Mouse (Mus musculus) myocyte (in vitro differentiated cells): ENCODE data around the gene Lrrc34. TPM values are rescaled to one million over a fixed set of nuclear protein-coding genes. Genes with fewer than 3 reads are reported as not detected.

Experiments
- H3K27me3 ChIP-seq: one replicate; pipeline ENCODE4 v1.6.1; 2011; ENCODE audit not compliant: control insufficient read depth, insufficient read depth, insufficient read length
- H3K36me3 ChIP-seq: one replicate; pipeline ENCODE4 v1.6.1; 2011; ENCODE audit not compliant: control insufficient read depth, insufficient read depth
- H3K4me2 ChIP-seq: one replicate; pipeline ENCODE4 v1.6.1; 2011; ENCODE audit warnings: low read depth, control low read depth
- H3K4me3 ChIP-seq: one replicate; pipeline ENCODE4 v1.5.1; 2011; ENCODE audit warnings: mild to moderate bottlenecking, control low read depth, moderate library complexity
- H3K79me2 ChIP-seq: one replicate; pipeline ENCODE4 v1.6.1; 2011; ENCODE audit not compliant: control insufficient read depth, insufficient read depth
- H3ac ChIP-seq: one replicate; pipeline ENCODE4 v1.6.1; 2011; ENCODE audit not compliant: control insufficient read depth, insufficient read length
- CEBPB ChIP-seq: IDR thresholded peaks from 2 replicates; pipeline ENCODE4 v1.6.1; 2011; ENCODE audit warnings: mild to moderate bottlenecking, moderate library complexity; ENCODE audit not compliant: poor library complexity, insufficient read depth, severe bottlenecking
- E2F4 ChIP-seq: IDR thresholded peaks from one replicate; pipeline ENCODE4 v1.6.1; 2011; ENCODE audit warnings: mild to moderate bottlenecking, control low read depth, moderate library complexity; ENCODE audit not compliant: insufficient read depth
- MAX ChIP-seq: IDR thresholded peaks from one replicate; pipeline ENCODE4 v1.6.1; 2011; ENCODE audit warnings: low read depth, mild to moderate bottlenecking, control low read depth
- MYOD1 ChIP-seq, 3 experiments: IDR thresholded peaks; one replicate each; pipeline ENCODE4 v1.6.1; 2011; ENCODE audit warnings: control low read depth in 2 of 3, low read depth in 2 of 3, mild to moderate bottlenecking in 2 of 3, moderate library complexity in 1 of 3; ENCODE audit not compliant: insufficient read length in 2 of 3, control insufficient read depth in 1 of 3
- MYOG ChIP-seq, 3 experiments: IDR thresholded peaks; one replicate each; pipeline ENCODE4 v1.6.1; 2011; ENCODE audit warnings: control low read depth in 2 of 3, low read depth in 2 of 3, mild to moderate bottlenecking in 2 of 3; ENCODE audit not compliant: insufficient read length in 2 of 3, control insufficient read depth in 1 of 3, insufficient read depth in 1 of 3
- POLR2A ChIP-seq: IDR thresholded peaks from one replicate; pipeline ENCODE4 v1.6.1; 2011; ENCODE audit warnings: low read depth, mild to moderate bottlenecking, control low read depth, moderate library complexity; ENCODE audit not compliant: insufficient read length
- POLR2AphosphoS2 ChIP-seq: IDR thresholded peaks from one replicate; pipeline ENCODE4 v1.6.1; 2011; ENCODE audit warnings: low read depth, control low read depth; ENCODE audit not compliant: insufficient read length
- REST ChIP-seq: IDR thresholded peaks from one replicate; pipeline ENCODE4 v1.6.1; 2011; ENCODE audit warnings: mild to moderate bottlenecking, control low read depth, moderate library complexity; ENCODE audit not compliant: insufficient read depth, insufficient read length
- SRF ChIP-seq: IDR thresholded peaks from one replicate; pipeline ENCODE4 v1.6.1; 2011; ENCODE audit warnings: low read depth; ENCODE audit not compliant: control insufficient read depth, insufficient read length
- TCF12 ChIP-seq: IDR thresholded peaks from one replicate; pipeline ENCODE4 v1.6.1; 2011; ENCODE audit warnings: mild to moderate bottlenecking, control low read depth; ENCODE audit not compliant: poor library complexity, insufficient read depth, severe bottlenecking
- TCF3 ChIP-seq: IDR thresholded peaks from one replicate; pipeline ENCODE4 v1.6.1; 2011; ENCODE audit warnings: low read depth, control low read depth; ENCODE audit not compliant: insufficient read length
- USF1 ChIP-seq: IDR thresholded peaks from one replicate; pipeline ENCODE4 v1.6.1; 2011; ENCODE audit warnings: low read depth, mild to moderate bottlenecking, control low read depth, moderate library complexity
- polyA plus RNA-seq: library from polyadenylated mRNA; unstranded; fragments of >200 nt; fragmentation: generic; extraction: Trizol; gene quantifications from one replicate; pipeline ENCODE4 v1.2.1, GENCODE M21; 2012; ENCODE audit warnings: missing spikeins

Gene Lrrc34
- polyA plus RNA-seq, 1 experiment = not detected

DNA sequence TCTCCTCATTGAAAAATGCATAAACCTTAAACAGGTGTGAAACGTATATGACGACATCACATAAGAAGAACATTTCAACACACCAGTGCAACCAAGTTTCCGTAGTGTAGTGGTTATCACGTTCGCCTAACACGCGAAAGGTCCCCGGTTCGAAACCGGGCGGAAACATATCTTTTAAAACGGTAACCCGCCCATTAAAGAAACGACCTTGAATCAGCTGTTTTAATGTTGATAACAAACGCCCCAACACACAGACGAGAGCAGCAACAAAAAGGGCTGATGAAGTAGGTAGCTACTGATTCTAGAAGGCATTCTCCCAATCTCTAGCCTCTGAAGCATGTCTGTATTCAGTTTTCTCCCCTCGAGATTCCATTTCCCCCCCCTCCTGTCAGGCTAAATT lies 46.5 kb downstream of the Lrrc34 start:
- Histone ChIP-seq H3K4me3 (peak overlapping the region; percentile 71), H3ac (no peak overlapping the region), H3K4me2 (peak overlapping the region; percentile 79), H3K79me2 (peaks cover 11% of the 10 kb centered on the region), H3K36me3 (peaks cover 10% of the 10 kb centered on the region), H3K27me3 (no peaks in the 10 kb centered on the region)
- no peak for TF ChIP-seq MYOG (IDR thresholded peaks at IDR 0.05; ENCODE audit: control insufficient read depth in 1 of 3, insufficient read depth in 1 of 3, insufficient read length in 2 of 3, low read depth in 2 of 3)
- TF ChIP-seq SRF = no peak
- TF ChIP-seq CEBPB = no peak
- TF ChIP-seq USF1 = no peak
- TF ChIP-seq TCF12 = no peak
- no peak for TF ChIP-seq MAX
- no peak for TF ChIP-seq TCF3
- peak; percentile 12 for TF ChIP-seq E2F4
- TF ChIP-seq POLR2A = no peak
- no peak for TF ChIP-seq POLR2AphosphoS2
- TF ChIP-seq MYOD1 (IDR thresholded peaks at IDR 0.05; ENCODE audit: control insufficient read depth in 1 of 3, insufficient read length in 2 of 3, low read depth in 2 of 3) = peak in 1 of 3 experiments; percentile 17
- TF ChIP-seq REST = no peak

GRCm38 (mm10) chr3:30600717-30601116 lies 47.0 kb downstream of the Lrrc34 start:
- Histone ChIP-seq H3ac (no peak overlapping the region), H3K4me3 (peak overlapping the region; percentile 71), H3K27me3 (no peaks in the 10 kb centered on the region), H3K79me2 (peaks cover 11% of the 10 kb centered on the region), H3K36me3 (peaks cover 5% of the 10 kb centered on the region), H3K4me2 (peak overlapping the region; percentile 79)
- no peak for TF ChIP-seq POLR2A
- no peak for TF ChIP-seq POLR2AphosphoS2
- no peak for TF ChIP-seq REST
- TF ChIP-seq SRF = no peak
- no peak for TF ChIP-seq TCF3
- TF ChIP-seq E2F4 = no peak
- TF ChIP-seq USF1 = no peak
- no peak for TF ChIP-seq MYOG (IDR thresholded peaks at IDR 0.05; ENCODE audit: control insufficient read depth in 1 of 3, insufficient read depth in 1 of 3, insufficient read length in 2 of 3, low read depth in 2 of 3)
- TF ChIP-seq CEBPB = no peak
- TF ChIP-seq MYOD1 (IDR thresholded peaks at IDR 0.05; ENCODE audit: control insufficient read depth in 1 of 3, insufficient read length in 2 of 3, low read depth in 2 of 3) = no peak
- no peak for TF ChIP-seq MAX

- TF ChIP-seq SRF = no peak
- TF ChIP-seq MYOD1 (IDR thresholded peaks at IDR 0.05; ENCODE audit: control insufficient read depth in 1 of 3, insufficient read length in 2 of 3, low read depth in 2 of 3) = peak in 1 of 3 experiments; percentile 13
- H3K4me2 ChIP-seq = peak within 1 kb of the TSS; percentile 79
- peak within 1 kb of the TSS; percentile 71 for H3K4me3 ChIP-seq
- no peak within 1 kb of the TSS for H3ac ChIP-seq
- H3K79me2 ChIP-seq = peaks cover 11% of the 10 kb centered on the region
- no peaks in the 10 kb centered on the region for H3K27me3 ChIP-seq
- H3K36me3 ChIP-seq = no peaks in the 10 kb centered on the region
Observed at GRCm38 (mm10) chr3:30599711-30600545, 47.7 kb downstream of the Lrrc34 start, which contains the start of gene Actrt3. Gene Actrt3 (minus strand): TSS chr3:30599939.

DNA sequence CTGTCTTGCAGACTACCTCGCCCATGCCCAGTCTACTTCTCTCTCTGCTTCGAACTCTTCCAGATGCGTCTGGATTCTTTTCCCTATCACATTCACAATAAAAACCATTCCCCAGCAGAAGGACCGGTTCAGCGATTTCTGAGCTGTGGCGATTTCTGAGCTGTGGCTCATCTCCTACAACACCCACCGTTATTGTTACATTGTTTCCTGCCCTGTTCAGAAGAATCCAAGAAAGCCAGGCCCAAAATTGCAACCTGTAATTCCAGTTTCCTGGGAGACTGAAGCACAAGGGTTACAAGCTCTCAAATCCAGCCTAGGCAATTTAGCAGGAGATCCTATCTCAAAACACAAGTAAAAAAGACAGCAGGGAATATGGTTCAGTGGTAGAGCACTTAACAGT lies 50.4 kb downstream of the Lrrc34 start:
- no peak overlapping the region for H3K4me2 ChIP-seq
- H3K4me3 ChIP-seq = no peak overlapping the region
- H3ac ChIP-seq = no peak overlapping the region
- no peaks in the 10 kb centered on the region for H3K79me2 ChIP-seq
- no peaks in the 10 kb centered on the region for H3K36me3 ChIP-seq
- H3K27me3 ChIP-seq = no peaks in the 10 kb centered on the region
- TF ChIP-seq MAX = no peak
- TF ChIP-seq MYOG (IDR thresholded peaks at IDR 0.05; ENCODE audit: control insufficient read depth in 1 of 3, insufficient read depth in 1 of 3, insufficient read length in 2 of 3, low read depth in 2 of 3) = no peak
- no peak for TF ChIP-seq MYOD1 (IDR thresholded peaks at IDR 0.05; ENCODE audit: control insufficient read depth in 1 of 3, insufficient read length in 2 of 3, low read depth in 2 of 3)
- no peak for TF ChIP-seq TCF12
- no peak for TF ChIP-seq CEBPB
- no peak for TF ChIP-seq POLR2A
- no peak for TF ChIP-seq SRF

DNA sequence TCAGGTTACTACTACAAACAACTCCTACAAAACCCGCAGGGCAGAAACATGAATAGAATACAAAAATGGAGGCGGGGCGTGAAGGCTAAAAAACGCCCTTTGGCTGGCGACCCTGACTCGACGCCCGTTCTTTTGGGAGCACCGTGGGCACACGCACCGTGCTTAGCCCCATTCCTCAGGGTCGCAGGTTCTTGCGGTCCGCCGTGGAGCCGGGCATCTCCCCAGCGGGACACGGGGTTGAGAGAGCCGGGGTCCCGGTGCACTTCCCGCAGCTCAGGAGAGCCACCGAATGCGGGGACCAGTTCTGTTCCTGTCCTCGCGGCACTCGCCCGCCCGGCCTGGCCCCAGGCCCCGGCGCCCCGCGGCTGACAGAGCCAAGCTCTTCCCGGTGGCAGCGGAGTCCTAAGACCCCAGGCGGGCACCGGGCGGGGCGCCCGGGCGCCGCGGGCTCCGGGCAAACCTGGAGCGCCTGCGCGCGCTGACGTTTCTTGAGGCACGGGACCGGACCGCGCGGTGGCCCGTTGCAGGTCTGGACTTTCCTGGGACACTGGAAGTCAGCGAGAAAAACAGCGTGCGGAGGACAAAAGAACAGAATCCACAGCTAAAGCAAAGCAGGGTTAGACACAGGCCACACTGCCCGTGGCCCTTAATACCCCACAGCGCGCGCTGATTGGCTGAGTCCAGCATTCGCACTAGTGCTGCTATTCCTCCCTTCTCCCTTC lies 52.4 kb downstream of the Lrrc34 start:
- TF ChIP-seq POLR2A (peak; percentile 37), POLR2AphosphoS2 (no peak), MYOG (IDR thresholded peaks at IDR 0.05; ENCODE audit: control insufficient read depth in 1 of 3, insufficient read depth in 1 of 3, insufficient read length in 2 of 3, low read depth in 2 of 3) (no peak), TCF12 (no peak), CEBPB (no peak), USF1 (no peak)
- H3K4me2 ChIP-seq = peak overlapping the region; percentile 75
- no peaks in the 10 kb centered on the region for H3K79me2 ChIP-seq
- peak overlapping the region; percentile 32 for H3ac ChIP-seq
- H3K27me3 ChIP-seq = no peaks in the 10 kb centered on the region
- H3K4me3 ChIP-seq = peak overlapping the region; percentile 31
- H3K36me3 ChIP-seq = no peaks in the 10 kb centered on the region
